Mouse (Mus musculus): ENCODE measurements around the gene Atp8a2. TPM values are rescaled to one million over a fixed set of nuclear protein-coding genes. Genes with fewer than 3 reads are reported as not detected.

Gene Atp8a2
- polyA plus RNA-seq, 1 experiment = 0.16 TPM

DNA sequence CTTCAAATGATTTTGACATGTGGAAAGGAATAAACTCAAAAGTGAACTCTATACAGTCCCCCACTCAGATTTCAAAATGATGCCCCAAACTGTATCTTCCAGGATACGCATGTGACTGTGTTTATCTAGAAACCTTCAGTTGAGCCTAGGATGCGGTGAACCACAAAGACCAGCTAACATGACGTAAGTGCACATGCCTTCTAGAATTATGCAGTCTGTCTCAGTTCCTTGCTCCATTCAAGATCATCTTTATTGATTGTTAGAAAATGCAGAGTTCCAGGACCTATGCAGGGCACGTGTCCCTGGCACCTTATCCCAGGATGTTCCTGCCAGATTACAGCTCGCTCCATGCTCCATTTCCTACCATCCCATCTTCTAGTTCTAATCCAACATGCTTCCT lies 67.4 kb downstream of the Atp8a2 start:
- Histone ChIP-seq H3K4me3 (ENCODE audit: insufficient read depth, low read length) (no peak overlapping the region), H3K27ac (ENCODE audit: insufficient read depth, low read depth, low read length) (no peak overlapping the region), H3K4me1 (ENCODE audit: control insufficient read depth, insufficient read depth, low read length) (no peaks in the 10 kb centered on the region)
- TF ChIP-seq POLR2A (IDR thresholded peaks at IDR 0.05; ENCODE audit: borderline replicate concordance, low read depth, low read length) (no peak), CTCF (IDR thresholded peaks at IDR 0.05; ENCODE audit: low read depth, low read length) (no peak)

DNA sequence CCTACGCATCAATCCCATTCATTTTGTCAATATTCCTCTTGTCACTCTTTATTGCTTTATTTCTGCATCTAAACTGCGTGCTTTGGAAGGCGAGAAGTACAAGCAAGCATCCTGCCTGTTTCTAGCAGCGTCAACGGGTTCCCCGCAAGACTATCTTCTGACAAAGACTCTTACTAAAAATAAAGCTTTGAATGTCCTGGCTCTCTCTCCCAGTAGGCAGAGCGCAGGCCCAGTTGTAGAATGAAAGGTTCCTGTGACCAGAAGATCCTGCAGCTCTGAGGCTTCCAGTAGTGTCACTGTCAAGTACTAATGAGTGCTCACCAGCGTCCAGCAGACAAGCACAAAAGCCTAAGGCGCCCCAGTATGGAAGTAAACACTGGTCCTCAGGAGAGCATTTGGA lies 71.8 kb downstream of the Atp8a2 start:
- Histone ChIP-seq H3K27ac (ENCODE audit: insufficient read depth, low read depth, low read length) (no peak overlapping the region), H3K4me3 (ENCODE audit: insufficient read depth, low read length) (no peak overlapping the region), H3K4me1 (ENCODE audit: control insufficient read depth, insufficient read depth, low read length) (no peaks in the 10 kb centered on the region)
- TF ChIP-seq POLR2A (IDR thresholded peaks at IDR 0.05; ENCODE audit: borderline replicate concordance, low read depth, low read length) = no peak
- TF ChIP-seq CTCF (IDR thresholded peaks at IDR 0.05; ENCODE audit: low read depth, low read length) = no peak

DNA sequence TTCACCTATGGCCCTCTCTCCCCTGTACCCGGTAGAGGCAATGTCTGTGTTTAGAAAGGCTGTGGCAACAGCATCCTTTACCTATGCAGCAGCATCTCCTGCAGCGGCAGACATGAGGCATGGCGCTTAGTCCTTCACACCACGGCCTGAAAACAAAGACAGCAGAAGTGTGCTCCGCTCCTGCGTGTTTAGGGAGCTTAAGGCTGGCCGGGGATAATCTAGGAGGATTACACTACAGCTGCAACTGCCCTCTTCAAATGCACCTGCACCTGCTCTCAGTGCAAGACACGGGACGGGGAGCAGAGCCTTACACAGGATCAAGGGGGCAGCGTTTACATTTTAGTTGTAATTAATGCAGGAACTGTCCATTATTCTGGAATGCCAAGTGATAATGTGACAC lies 75.4 kb downstream of the Atp8a2 start:
- Histone ChIP-seq H3K27ac (ENCODE audit: insufficient read depth, low read depth, low read length) (no peak overlapping the region), H3K4me3 (ENCODE audit: insufficient read depth, low read length) (no peak overlapping the region), H3K4me1 (ENCODE audit: control insufficient read depth, insufficient read depth, low read length) (no peaks in the 10 kb centered on the region)
- TF ChIP-seq CTCF (IDR thresholded peaks at IDR 0.05; ENCODE audit: low read depth, low read length) = no peak
- TF ChIP-seq POLR2A (IDR thresholded peaks at IDR 0.05; ENCODE audit: borderline replicate concordance, low read depth, low read length) = no peak

DNA sequence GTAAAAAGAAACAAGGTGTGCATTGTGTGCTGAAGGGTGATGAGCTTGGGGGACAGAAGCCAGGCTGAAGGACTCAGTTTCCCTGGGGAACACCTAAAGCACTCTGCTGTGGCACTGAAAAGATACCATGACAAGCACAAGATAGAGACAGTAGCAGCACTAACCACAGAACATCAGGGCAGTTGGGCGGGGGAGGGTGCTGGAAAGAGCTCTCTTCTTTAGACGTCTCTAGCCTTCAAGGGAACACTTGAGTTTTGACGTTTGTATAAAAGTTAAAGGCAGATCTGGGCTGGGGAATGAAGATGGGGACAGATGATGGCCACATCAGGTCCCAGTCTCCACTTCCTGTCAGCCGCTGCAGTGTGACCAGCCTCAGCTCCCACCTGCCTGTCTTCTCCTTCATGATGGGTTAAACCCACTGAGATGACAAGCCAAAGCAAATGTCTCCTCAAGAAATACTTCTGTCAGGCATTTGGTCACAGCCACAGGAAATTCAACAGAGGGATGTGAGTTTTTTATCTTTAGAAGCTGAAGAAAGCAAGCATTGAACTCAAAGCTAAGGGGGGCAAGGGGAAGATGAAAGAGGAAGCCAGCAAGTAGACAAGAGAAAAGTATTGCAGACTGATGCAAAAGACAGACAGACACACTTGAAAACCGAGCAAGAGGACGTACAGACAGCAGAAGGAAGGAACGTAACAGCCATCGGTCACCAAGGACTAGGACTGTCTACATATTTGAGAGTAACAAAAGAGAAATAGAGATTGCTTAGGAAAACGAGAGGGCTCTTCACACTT lies 79.0 kb downstream of the Atp8a2 start:
- TF ChIP-seq POLR2A (IDR thresholded peaks at IDR 0.05; ENCODE audit: borderline replicate concordance, low read depth, low read length) (no peak), CTCF (IDR thresholded peaks at IDR 0.05; ENCODE audit: low read depth, low read length) (no peak)
- no peak overlapping the region for H3K4me3 ChIP-seq (ENCODE audit: insufficient read depth, low read length)
- H3K27ac ChIP-seq (ENCODE audit: insufficient read depth, low read depth, low read length) = no peak overlapping the region
- no peaks in the 10 kb centered on the region for H3K4me1 ChIP-seq (ENCODE audit: control insufficient read depth, insufficient read depth, low read length)

DNA sequence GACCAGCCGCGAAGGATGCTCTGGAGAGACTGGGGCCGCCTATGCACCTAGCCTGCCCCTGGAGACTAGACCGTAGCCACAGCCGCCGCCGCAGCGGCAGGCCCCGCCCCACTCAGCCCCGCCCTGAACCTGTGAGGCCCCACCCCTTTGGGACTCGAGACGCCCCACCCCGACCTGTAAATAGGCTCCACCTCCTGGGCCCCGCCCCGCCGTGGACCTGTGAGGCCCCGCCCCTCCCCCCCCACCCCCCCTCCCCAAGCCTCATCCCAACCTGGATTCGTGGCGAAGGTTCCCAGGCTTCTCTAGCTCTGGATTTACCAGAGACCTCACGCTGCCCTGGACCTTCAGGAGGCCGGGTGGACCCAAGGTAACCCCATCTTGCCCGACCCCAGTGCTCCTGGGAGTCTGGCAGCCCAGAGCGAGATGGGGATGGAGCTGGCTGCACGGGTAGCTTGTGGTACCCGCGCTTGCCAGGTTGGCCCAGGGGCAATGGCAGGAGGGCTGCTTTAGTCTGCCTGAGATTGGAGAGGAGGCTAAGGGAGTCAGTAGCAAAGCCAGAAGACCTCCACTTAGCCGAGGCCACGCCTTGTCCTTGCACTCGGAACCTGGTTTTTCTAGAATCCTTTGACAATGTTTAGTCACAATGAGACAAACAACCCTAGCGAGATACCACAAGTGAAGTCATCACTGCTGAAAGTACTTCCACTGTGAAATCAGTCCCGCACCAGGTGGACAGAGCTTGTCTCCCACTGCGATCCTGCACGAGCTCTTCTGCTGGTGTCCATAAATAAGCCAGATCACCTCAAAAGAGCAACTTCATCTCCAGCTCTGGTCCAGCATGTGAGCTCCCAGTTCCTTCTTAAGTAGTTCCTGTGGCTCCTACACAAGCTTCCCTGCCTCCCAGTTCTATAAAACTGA lies 109.9 kb downstream of the Atp8a2 start:
- H3K4me1 ChIP-seq (ENCODE audit: control insufficient read depth, insufficient read depth, low read length) = no peaks in the 10 kb centered on the region
- no peak overlapping the region for H3K27ac ChIP-seq (ENCODE audit: insufficient read depth, low read depth, low read length)
- H3K4me3 ChIP-seq (ENCODE audit: insufficient read depth, low read length) = no peak overlapping the region
- TF ChIP-seq POLR2A (IDR thresholded peaks at IDR 0.05; ENCODE audit: borderline replicate concordance, low read depth, low read length) (no peak), CTCF (IDR thresholded peaks at IDR 0.05; ENCODE audit: low read depth, low read length) (no peak)

DNA sequence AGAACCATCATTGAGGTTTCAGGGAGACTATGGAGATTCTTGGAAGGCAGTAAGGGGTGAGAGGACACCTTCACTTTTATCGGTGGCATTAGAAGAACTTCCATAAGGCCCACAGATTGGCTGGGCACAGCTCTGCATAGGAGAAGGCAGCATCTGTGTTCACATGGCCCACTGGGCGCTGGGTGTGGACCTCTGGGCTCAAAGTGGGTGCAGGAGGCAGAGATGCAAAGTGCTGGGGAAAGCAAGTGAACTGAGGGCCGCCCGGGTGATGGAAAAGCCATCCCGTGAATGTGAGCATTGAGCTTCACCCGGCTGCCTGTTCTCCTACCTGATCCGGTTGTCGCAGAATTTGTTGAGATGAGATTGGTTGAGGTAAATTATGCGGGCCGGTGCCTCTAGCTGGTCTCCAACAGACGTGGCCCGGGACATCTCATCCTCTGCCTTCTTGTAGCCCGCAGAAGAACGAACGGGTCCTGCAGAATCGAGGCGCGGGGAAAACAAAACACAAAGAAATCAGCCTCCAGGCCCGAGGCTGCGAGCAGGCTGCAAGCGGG lies 110.6 kb downstream of the Atp8a2 start:
- Histone ChIP-seq H3K4me1 (ENCODE audit: control insufficient read depth, insufficient read depth, low read length) (no peaks in the 10 kb centered on the region), H3K27ac (ENCODE audit: insufficient read depth, low read depth, low read length) (no peak overlapping the region), H3K4me3 (ENCODE audit: insufficient read depth, low read length) (no peak overlapping the region)
- TF ChIP-seq POLR2A (IDR thresholded peaks at IDR 0.05; ENCODE audit: borderline replicate concordance, low read depth, low read length) (no peak), CTCF (IDR thresholded peaks at IDR 0.05; ENCODE audit: low read depth, low read length) (no peak)

DNA sequence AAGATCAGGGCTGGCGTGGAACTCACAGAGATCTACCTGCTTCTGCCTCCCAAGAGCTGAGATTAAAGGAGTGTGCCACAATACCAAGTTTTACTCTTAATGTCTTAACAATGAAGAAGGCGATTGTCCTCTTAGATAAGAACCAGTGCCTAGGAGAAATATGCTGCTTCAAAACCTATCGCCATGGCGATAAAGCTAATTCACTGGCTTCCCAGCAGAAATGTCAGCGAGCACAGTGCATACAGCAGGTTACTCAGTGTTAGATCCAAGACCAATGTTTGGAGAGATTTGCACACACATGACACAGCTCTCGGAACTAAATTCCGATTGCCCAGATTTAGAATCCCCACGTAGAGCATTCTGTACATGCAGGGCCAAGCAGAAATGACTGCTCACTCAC lies 114.2 kb downstream of the Atp8a2 start:
- H3K27ac ChIP-seq (ENCODE audit: insufficient read depth, low read depth, low read length) = no peak overlapping the region
- no peaks in the 10 kb centered on the region for H3K4me1 ChIP-seq (ENCODE audit: control insufficient read depth, insufficient read depth, low read length)
- TF ChIP-seq POLR2A (IDR thresholded peaks at IDR 0.05; ENCODE audit: borderline replicate concordance, low read depth, low read length) = no peak
- TF ChIP-seq CTCF (IDR thresholded peaks at IDR 0.05; ENCODE audit: low read depth, low read length) = no peak
- H3K4me3 ChIP-seq (ENCODE audit: insufficient read depth, low read length) = no peak overlapping the region

DNA sequence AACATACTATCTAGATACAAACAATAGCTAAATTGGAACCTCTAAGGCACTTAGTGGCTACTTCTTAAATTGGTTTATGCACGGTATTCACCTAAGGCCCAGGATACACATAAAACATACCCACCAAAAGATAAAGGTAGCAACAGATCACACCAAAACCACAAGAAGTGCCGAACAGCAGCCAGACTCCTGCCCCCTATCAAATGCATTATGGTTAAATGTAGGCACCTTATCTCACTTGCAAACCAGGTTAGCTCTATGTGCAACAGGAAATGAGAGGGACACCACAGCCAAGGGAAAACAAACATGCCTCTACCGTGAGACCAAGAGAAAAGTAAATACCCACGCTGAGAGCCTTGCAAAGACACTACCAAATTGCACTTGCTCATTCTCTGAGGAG lies 124.5 kb downstream of the Atp8a2 start:
- TF ChIP-seq CTCF (IDR thresholded peaks at IDR 0.05; ENCODE audit: low read depth, low read length) (no peak), POLR2A (IDR thresholded peaks at IDR 0.05; ENCODE audit: borderline replicate concordance, low read depth, low read length) (no peak)
- H3K27ac ChIP-seq (ENCODE audit: insufficient read depth, low read depth, low read length) = no peak overlapping the region
- H3K4me3 ChIP-seq (ENCODE audit: insufficient read depth, low read length) = no peak overlapping the region
- H3K4me1 ChIP-seq (ENCODE audit: control insufficient read depth, insufficient read depth, low read length) = no peaks in the 10 kb centered on the region

DNA sequence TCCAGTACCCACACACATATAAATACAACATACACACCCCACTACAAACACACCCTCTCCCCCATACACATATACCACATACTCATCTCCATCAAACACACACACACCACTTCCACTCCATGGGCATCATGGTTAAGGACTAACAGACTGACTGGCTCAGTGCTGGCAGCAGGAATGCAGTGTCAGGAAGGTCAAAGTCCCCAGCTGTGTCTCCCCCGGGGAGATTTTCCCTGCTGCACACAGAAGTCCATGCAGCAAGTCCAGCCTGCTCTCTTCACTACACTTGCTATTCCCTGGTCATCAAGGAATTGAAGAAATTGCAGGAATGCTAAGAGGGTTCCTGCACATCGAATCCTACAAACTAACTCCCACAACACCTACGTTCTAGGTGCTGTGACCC lies 131.8 kb downstream of the Atp8a2 start:
- H3K27ac ChIP-seq (ENCODE audit: insufficient read depth, low read depth, low read length) = no peak overlapping the region
- no peak for TF ChIP-seq CTCF (IDR thresholded peaks at IDR 0.05; ENCODE audit: low read depth, low read length)
- TF ChIP-seq POLR2A (IDR thresholded peaks at IDR 0.05; ENCODE audit: borderline replicate concordance, low read depth, low read length) = no peak
- H3K4me3 ChIP-seq (ENCODE audit: insufficient read depth, low read length) = no peak overlapping the region
- no peaks in the 10 kb centered on the region for H3K4me1 ChIP-seq (ENCODE audit: control insufficient read depth, insufficient read depth, low read length)

DNA sequence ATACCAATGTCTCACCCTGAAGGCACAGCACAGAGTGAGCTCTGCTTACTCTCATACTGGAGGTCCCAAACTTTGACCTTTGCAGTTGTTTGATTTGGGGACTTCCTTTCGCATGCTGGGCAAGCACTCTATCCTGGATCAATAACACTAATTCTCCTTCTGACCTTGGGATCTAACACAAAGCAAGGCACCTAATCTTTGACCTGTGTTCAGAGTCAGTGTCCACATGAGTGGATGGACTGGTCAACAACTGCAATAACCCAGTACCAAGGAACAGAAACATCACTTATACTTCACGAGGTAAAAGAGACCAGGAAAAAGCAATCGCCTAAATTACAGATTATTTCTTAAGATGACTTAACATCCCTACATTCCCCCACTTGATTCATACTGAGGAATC lies 136.0 kb downstream of the Atp8a2 start:
- no peak for TF ChIP-seq CTCF (IDR thresholded peaks at IDR 0.05; ENCODE audit: low read depth, low read length)
- TF ChIP-seq POLR2A (IDR thresholded peaks at IDR 0.05; ENCODE audit: borderline replicate concordance, low read depth, low read length) = no peak
- Histone ChIP-seq H3K27ac (ENCODE audit: insufficient read depth, low read depth, low read length) (no peak overlapping the region), H3K4me3 (ENCODE audit: insufficient read depth, low read length) (no peak overlapping the region), H3K4me1 (ENCODE audit: control insufficient read depth, insufficient read depth, low read length) (no peaks in the 10 kb centered on the region)
